Mouse (Mus musculus) sigmoid colon, adult 10 weeks (tissue): ENCODE results near the gene Gabrp. TPM values are rescaled to one million over a fixed set of nuclear protein-coding genes. Genes with fewer than 3 reads are reported as not detected.

Experiments used
- polyA plus RNA-seq: library from polyadenylated mRNA; stranded (reverse); fragments of 350-450 nt; fragmentation: Illumina TruSeq; extraction: RNeasy Lipid Tissue Mini Kit (QIAGEN cat#74804); gene quantifications from one replicate; pipeline ENCODE4 v1.2.3, GENCODE M21; 2014; ENCODE audit warnings: low read depth, low replicate concordance

Gabrp gene
- 0.95 TPM for polyA plus RNA-seq

DNA sequence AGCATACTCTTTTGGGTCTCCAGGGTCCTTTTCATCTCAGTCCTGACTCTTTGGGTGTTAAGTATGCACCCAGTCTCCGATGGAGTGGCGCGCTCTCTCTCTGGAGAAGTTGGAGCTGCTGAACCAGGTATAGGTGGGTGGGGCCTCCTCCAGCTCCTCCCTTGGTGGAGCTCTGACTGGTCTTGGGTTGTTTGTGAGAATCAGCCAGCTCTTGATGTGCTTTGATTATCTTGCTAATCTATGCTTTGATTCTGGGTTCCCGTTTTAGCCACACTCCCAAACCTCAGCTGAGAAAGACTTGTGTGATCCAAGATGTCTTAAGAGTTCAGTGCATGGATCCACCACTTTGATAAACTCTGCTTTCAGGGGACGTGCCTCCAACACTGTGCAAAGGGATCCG, at the start of gene Gabrp:
Gene Gabrp (minus strand): TSS at position 101 of the 400 bp plus-strand sequence.

DNA sequence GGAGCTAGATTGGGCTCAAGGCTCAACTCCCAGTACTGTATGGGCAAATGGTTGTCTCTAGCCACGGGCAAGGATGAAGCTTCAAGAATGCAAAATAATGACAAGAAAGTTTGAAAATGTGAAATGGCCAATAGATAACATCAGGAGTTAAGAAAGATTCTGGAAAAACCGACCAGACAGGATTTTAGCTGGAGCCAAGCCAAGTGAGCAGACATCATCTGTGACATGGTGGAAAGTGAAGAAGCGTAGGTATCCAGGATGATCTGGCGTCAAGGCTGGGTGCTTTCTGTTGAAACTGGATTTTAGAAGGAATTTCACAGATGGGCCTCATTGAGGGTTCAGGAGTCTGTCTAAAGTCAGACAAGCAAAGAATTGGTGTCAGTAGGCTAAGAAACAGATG, 20.2 kb upstream of the Gabrp start, which contains the start of gene D130052B06Rik:
Gene D130052B06Rik (plus strand): TSS at position 317 of the 400 bp plus-strand sequence.

DNA sequence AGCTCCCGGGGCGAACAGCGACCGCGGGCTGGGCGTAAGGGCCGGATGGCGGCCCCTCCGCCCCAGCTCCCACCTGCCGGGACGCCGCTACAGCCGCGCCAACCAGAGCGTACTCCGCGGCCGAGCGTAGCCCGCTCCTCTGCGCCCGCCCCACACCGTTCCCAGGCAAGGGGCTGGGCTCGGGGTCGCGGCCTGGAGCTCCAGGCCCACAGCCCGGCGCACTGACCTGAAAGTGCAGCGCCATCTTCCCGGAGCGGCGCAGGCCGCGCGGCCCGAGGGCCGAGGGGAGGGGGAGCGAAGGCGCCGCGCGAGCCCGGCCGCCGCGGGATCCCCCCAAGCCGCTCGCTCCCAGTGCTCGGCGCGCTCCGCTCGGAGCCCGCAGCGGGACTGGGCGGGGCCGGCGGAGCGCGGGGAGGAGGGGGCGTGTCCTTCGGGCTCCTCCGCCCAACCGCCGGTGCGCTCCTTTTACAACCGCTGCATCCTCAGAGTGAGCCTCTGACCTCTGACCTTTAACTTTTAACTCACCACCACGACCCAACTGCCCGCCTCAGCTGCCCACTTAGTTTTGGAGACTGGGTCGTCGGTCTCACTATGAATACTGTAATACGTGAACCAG, 65.3 kb downstream of the Gabrp start, which contains the start of gene Ranbp17:
Gene Ranbp17 (minus strand): TSS at position 371 of the 616 bp plus-strand sequence.

Other genes with a start within 250 kb of the Gabrp start
- 2.2 TPM for gene Ranbp17, start 65.2 kb downstream of the Gabrp start, polyA plus RNA-seq
- not detected for gene D130052B06Rik, start 20.3 kb upstream of the Gabrp start, polyA plus RNA-seq